Mouse (Mus musculus) erythroblast, embryonic 14.5 days (primary cell): Measurements from ENCODE around the gene Cgnl1.

ENCODE experiments used
- GATA1 ChIP-seq: IDR thresholded peaks from 2 replicates; pipeline ENCODE4 v1.6.1; 2012; ENCODE audit warnings: low read length, inconsistent platforms, mixed read lengths
- TAL1 ChIP-seq: IDR thresholded peaks from 3 replicates; pipeline ENCODE4 v1.6.1; 2012; ENCODE audit warnings: low read length, inconsistent platforms, mixed read lengths

- TF ChIP-seq TAL1 (no peak), GATA1 (no peak)
Observed at GRCm38 (mm10) chr9:71696762-71697161, 74.6 kb downstream of the Cgnl1 start.
